Mouse (Mus musculus): ENCODE data around the gene Psmb6. TPM values are rescaled to one million over a fixed set of nuclear protein-coding genes. Genes with fewer than 3 reads are reported as not detected.

The Psmb6 gene
- polyA plus RNA-seq, 2 experiments = 155 to 345 TPM

- TF ChIP-seq EP300 (IDR thresholded peaks at IDR 0.05; ENCODE audit: low read depth) (no peak), CTCF (IDR thresholded peaks at IDR 0.05; ENCODE audit: low read depth) (no peak)
- peak overlapping the region; percentile 53 for H3K4me2 ChIP-seq (ENCODE audit: low read depth)
- no peaks in the 10 kb centered on the region for H3K9me3 ChIP-seq (ENCODE audit: control insufficient read depth, low read length)
- no peaks in the 10 kb centered on the region for H3K36me3 ChIP-seq (replicated peaks; ENCODE audit: control insufficient read depth, insufficient read depth, low read depth)
- no peak overlapping the region for H3K9ac ChIP-seq (replicated peaks)
- DNase-seq (ENCODE audit: low read depth in 3 of 3, low spot score in 3 of 3) (no peak), ATAC-seq (ENCODE audit: insufficient read depth) (no peak)
- H3K27me3 ChIP-seq (ENCODE audit: control insufficient read depth, insufficient read depth, low read length) = peaks cover 25% of the 10 kb centered on the region
- no peak overlapping the region for H3K27ac ChIP-seq
- H3K4me3 ChIP-seq (ENCODE audit: insufficient read depth in 1 of 2, low read depth in 2 of 2, low read length in 2 of 2) = no peak overlapping the region
- H3K4me1 ChIP-seq (replicated peaks; ENCODE audit: control insufficient read depth in 2 of 2, insufficient read depth in 2 of 2, low read length in 1 of 2) = no peaks in the 10 kb centered on the region
- 72% methylated on average over 7 of the region's 7 CpGs for WGBS (ENCODE audit: insufficient replicate concordance)
Observed at GRCm38 (mm10) chr11:70540928-70541327, 15.8 kb downstream of the Psmb6 start.

- no peak for TF ChIP-seq CTCF (IDR thresholded peaks at IDR 0.05; ENCODE audit: low read depth)
- Histone ChIP-seq H3K4me1 (replicated peaks; ENCODE audit: control insufficient read depth in 2 of 2, insufficient read depth in 2 of 2, low read length in 1 of 2) (no peaks in the 10 kb centered on the region), H3K4me3 (ENCODE audit: insufficient read depth in 1 of 2, low read depth in 2 of 2, low read length in 2 of 2) (no peak overlapping the region), H3K9me3 (ENCODE audit: control insufficient read depth, low read length) (no peaks in the 10 kb centered on the region), H3K9ac (replicated peaks) (no peak overlapping the region), H3K36me3 (replicated peaks; ENCODE audit: control insufficient read depth, insufficient read depth, low read depth) (no peaks in the 10 kb centered on the region), H3K27me3 (ENCODE audit: control insufficient read depth, insufficient read depth, low read length) (peaks cover 25% of the 10 kb centered on the region), H3K4me2 (ENCODE audit: low read depth) (no peak overlapping the region), H3K27ac (no peak overlapping the region)
- whole genome bisulfite sequencing (ENCODE audit: insufficient replicate concordance) = 59% methylated on average over 5 of the region's 5 CpGs
- ATAC-seq (ENCODE audit: insufficient read depth) (no peak), DNase-seq (ENCODE audit: low read depth in 3 of 3, low spot score in 3 of 3) (no peak)
Observed at GRCm38 (mm10) chr11:70541415-70541814, 16.2 kb downstream of the Psmb6 start.

GRCm38 (mm10) chr11:70544496-70544895 lies 19.3 kb downstream of the Psmb6 start:
- Histone ChIP-seq H3K36me3 (replicated peaks; ENCODE audit: control insufficient read depth, insufficient read depth, low read depth) (no peaks in the 10 kb centered on the region), H3K9ac (replicated peaks) (no peak overlapping the region), H3K4me3 (ENCODE audit: insufficient read depth in 1 of 2, low read depth in 2 of 2, low read length in 2 of 2) (no peak overlapping the region), H3K27me3 (ENCODE audit: control insufficient read depth, insufficient read depth, low read length) (peaks cover 19% of the 10 kb centered on the region), H3K27ac (no peak overlapping the region), H3K4me2 (ENCODE audit: low read depth) (no peak overlapping the region), H3K4me1 (replicated peaks; ENCODE audit: control insufficient read depth in 2 of 2, insufficient read depth in 2 of 2, low read length in 1 of 2) (no peaks in the 10 kb centered on the region), H3K9me3 (ENCODE audit: control insufficient read depth, low read length) (no peaks in the 10 kb centered on the region)
- no peak for TF ChIP-seq EP300 (IDR thresholded peaks at IDR 0.05; ENCODE audit: low read depth)
- no peak for TF ChIP-seq CTCF (IDR thresholded peaks at IDR 0.05; ENCODE audit: low read depth)
- no peak for ATAC-seq (ENCODE audit: insufficient read depth)
- 40% methylated on average over 7 of the region's 7 CpGs for WGBS (ENCODE audit: insufficient replicate concordance)
- no peak for DNase-seq (ENCODE audit: low read depth in 3 of 3, low spot score in 3 of 3)

- Histone ChIP-seq H3K27me3 (ENCODE audit: control insufficient read depth, insufficient read depth, low read length) (no peaks in the 10 kb centered on the region), H3K4me3 (ENCODE audit: insufficient read depth in 1 of 2, low read depth in 2 of 2, low read length in 2 of 2) (no peak overlapping the region), H3K4me1 (replicated peaks; ENCODE audit: control insufficient read depth in 2 of 2, insufficient read depth in 2 of 2, low read length in 1 of 2) (no peaks in the 10 kb centered on the region), H3K27ac (no peak overlapping the region), H3K9me3 (ENCODE audit: control insufficient read depth, low read length) (no peaks in the 10 kb centered on the region), H3K9ac (replicated peaks) (no peak overlapping the region), H3K4me2 (ENCODE audit: low read depth) (no peak overlapping the region), H3K36me3 (replicated peaks; ENCODE audit: control insufficient read depth, insufficient read depth, low read depth) (no peaks in the 10 kb centered on the region)
- DNase-seq (ENCODE audit: low read depth in 3 of 3, low spot score in 3 of 3) (no peak), ATAC-seq (ENCODE audit: insufficient read depth) (no peak)
- 60% methylated on average over 8 of the region's 8 CpGs for WGBS (ENCODE audit: insufficient replicate concordance)
- TF ChIP-seq CTCF (IDR thresholded peaks at IDR 0.05; ENCODE audit: low read depth) = no peak
Observed at GRCm38 (mm10) chr11:70551526-70551925, 26.4 kb downstream of the Psmb6 start.

- ATAC-seq (ENCODE audit: insufficient read depth) (no peak), DNase-seq (ENCODE audit: low read depth in 3 of 3, low spot score in 3 of 3) (no peak)
- Histone ChIP-seq H3K27ac (no peak overlapping the region), H3K4me3 (ENCODE audit: insufficient read depth in 1 of 2, low read depth in 2 of 2, low read length in 2 of 2) (no peak overlapping the region), H3K9me3 (ENCODE audit: control insufficient read depth, low read length) (no peaks in the 10 kb centered on the region), H3K9ac (replicated peaks) (no peak overlapping the region), H3K27me3 (ENCODE audit: control insufficient read depth, insufficient read depth, low read length) (no peaks in the 10 kb centered on the region), H3K36me3 (replicated peaks; ENCODE audit: control insufficient read depth, insufficient read depth, low read depth) (no peaks in the 10 kb centered on the region), H3K4me2 (ENCODE audit: low read depth) (no peak overlapping the region), H3K4me1 (replicated peaks; ENCODE audit: control insufficient read depth in 2 of 2, insufficient read depth in 2 of 2, low read length in 1 of 2) (no peaks in the 10 kb centered on the region)
- 37% methylated on average over 7 of the region's 7 CpGs for WGBS (ENCODE audit: insufficient replicate concordance)
- TF ChIP-seq CTCF (IDR thresholded peaks at IDR 0.05; ENCODE audit: low read depth) = no peak
- no peak for TF ChIP-seq EP300 (IDR thresholded peaks at IDR 0.05; ENCODE audit: low read depth)
Observed at GRCm38 (mm10) chr11:70553940-70554339, 28.8 kb downstream of the Psmb6 start.

All from liver, embryonic 14.5 days (tissue).